21 mouse cellular contexts compared by ENCODE assay signal in the genomic region with DNA sequence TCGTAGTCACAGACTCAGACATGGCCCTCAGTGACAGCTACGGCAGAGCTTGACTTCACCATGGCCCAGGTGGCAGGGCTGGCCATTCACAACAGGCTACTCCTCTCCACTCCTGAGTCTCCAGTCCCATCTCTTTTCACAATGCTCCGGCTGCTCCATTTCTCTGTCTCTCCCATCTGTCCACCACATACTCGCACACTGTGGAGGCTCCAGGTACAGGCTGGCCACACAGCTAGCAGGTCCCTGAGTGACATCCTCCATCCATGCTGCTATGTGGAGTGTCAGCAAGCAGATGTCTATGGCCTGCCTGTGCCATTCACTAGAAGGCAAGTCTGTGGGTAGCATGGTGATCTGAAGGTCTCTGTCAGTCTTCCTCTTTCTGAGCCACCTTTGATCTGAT. TPM values are rescaled to one million over a fixed set of nuclear protein-coding genes. Genes with fewer than 3 reads are reported as not detected.
A peak's percentile ranks its signal among the peaks of the same experiment; 100 is the strongest.
DNase-seq lines count a peak whose midpoint lies in the region; ATAC-seq and TF ChIP-seq lines count a peak whose summit lies in the region.
"Had no signal": no experiment of that assay in that cellular context is flagged by ENCODE, and none has a peak within 500 bp of the region (broad histone marks: within the 10 kb centered on the region; RNA-seq: fewer than 3 reads in every experiment).

No protein-coding gene starts in this region.

- H3K4me2 ChIP-seq in liver, embryonic 14.5 days (ENCODE audit: low read depth): no peak overlapping the region
- H3K4me2 ChIP-seq in liver, postnatal 0 days (ENCODE audit: low read depth, low read length): no peak overlapping the region
- H3K4me2 ChIP-seq: forebrain, embryonic 13.5 days; hindbrain, embryonic 14.5 days; limb, embryonic 13.5 days; liver, embryonic 11.5 days; midbrain, embryonic 12.5 days had no signal

- no peak for TF ChIP-seq CTCF in liver, embryonic 14.5 days (IDR thresholded peaks at IDR 0.05; ENCODE audit: low read depth)
- no peak for TF ChIP-seq CTCF in liver, postnatal 0 days (IDR thresholded peaks at IDR 0.05; ENCODE audit: low read depth)
- no peak for TF ChIP-seq CTCF in kidney, adult 2 months (conservative IDR thresholded peaks at IDR 0.05; ENCODE audit: insufficient read depth, insufficient read length, low read depth, low read length)

- no peaks in the 10 kb centered on the region for H3K9me3 ChIP-seq in liver, embryonic 14.5 days (ENCODE audit: control insufficient read depth, low read length)
- H3K9me3 ChIP-seq in liver, postnatal 0 days (ENCODE audit: low read length): no peaks in the 10 kb centered on the region
- H3K9me3 ChIP-seq: forebrain, embryonic 13.5 days; limb, embryonic 13.5 days; megakaryocyte, embryonic 14.5 days; midbrain, embryonic 12.5 days had no signal

- no peak for TF ChIP-seq EP300 in liver, embryonic 14.5 days (IDR thresholded peaks at IDR 0.05; ENCODE audit: low read depth)
- no peak for TF ChIP-seq EP300 in liver, postnatal 0 days (IDR thresholded peaks at IDR 0.05; ENCODE audit: low read depth)

- TF ChIP-seq POLR2A in kidney, adult 2 months (IDR thresholded peaks at IDR 0.05; ENCODE audit: low read depth, low read length): no peak

- WGBS in liver, embryonic 14.5 days (ENCODE audit: insufficient replicate concordance): 92% methylated on average over 4 of the region's 4 CpGs
- 90% methylated on average over 4 of the region's 4 CpGs for WGBS in liver, postnatal 0 days (ENCODE audit: insufficient replicate concordance)
- WGBS in kidney, adult 2 months: 98% methylated on average over 4 of the region's 4 CpGs

- peaks cover 22% of the 10 kb centered on the region for H3K36me3 ChIP-seq in liver, embryonic 14.5 days (replicated peaks; ENCODE audit: control insufficient read depth, insufficient read depth, low read depth)
- peaks cover 28% of the 10 kb centered on the region for H3K36me3 ChIP-seq in liver, postnatal 0 days (replicated peaks; ENCODE audit: insufficient read depth, low read length)
- H3K36me3 ChIP-seq in kidney, adult 2 months (ENCODE audit: control insufficient read depth, insufficient read depth, low read length): peaks cover 9% of the 10 kb centered on the region; the same call in 1 of the 2 replicates

- no peak overlapping the region for H3K27ac ChIP-seq in liver, embryonic 14.5 days
- H3K27ac ChIP-seq in liver, postnatal 0 days (ENCODE audit: low read depth): no peak overlapping the region
- no peak overlapping the region for H3K27ac ChIP-seq in kidney, adult 2 months (ENCODE audit: insufficient read depth, low read depth, low read length)
- H3K27ac ChIP-seq: forebrain, embryonic 13.5 days; hindbrain, embryonic 14.5 days; limb, embryonic 13.5 days; midbrain, embryonic 12.5 days had no signal

- no peaks in the 10 kb centered on the region for H3K27me3 ChIP-seq in liver, embryonic 14.5 days (ENCODE audit: control insufficient read depth, insufficient read depth, low read length)
- H3K27me3 ChIP-seq in liver, postnatal 0 days (ENCODE audit: insufficient read depth, low read length): no peaks in the 10 kb centered on the region
- H3K27me3 ChIP-seq in kidney, adult 2 months (replicated peaks; ENCODE audit: control insufficient read depth, insufficient read depth, low read length): no peaks in the 10 kb centered on the region
- H3K27me3 ChIP-seq: forebrain, embryonic 13.5 days; limb, embryonic 13.5 days; megakaryocyte, embryonic 14.5 days; midbrain, embryonic 12.5 days had no signal

- no peak overlapping the region for H3K9ac ChIP-seq in liver, embryonic 14.5 days (replicated peaks)
- H3K9ac ChIP-seq in liver, postnatal 0 days (replicated peaks): no peak overlapping the region
- H3K9ac ChIP-seq: forebrain, embryonic 13.5 days; hindbrain, embryonic 14.5 days; limb, embryonic 13.5 days; midbrain, embryonic 12.5 days had no signal

- H3K4me1 ChIP-seq in liver, embryonic 14.5 days (replicated peaks; ENCODE audit: control insufficient read depth in 2 of 2, insufficient read depth in 2 of 2, low read length in 1 of 2): peaks cover 0 to 4% of the 10 kb centered on the region in 2 experiments; a peak in 2 of 4 replicates
- H3K4me1 ChIP-seq in liver, postnatal 0 days (ENCODE audit: insufficient read depth): no peaks in the 10 kb centered on the region
- H3K4me1 ChIP-seq in kidney, adult 2 months (ENCODE audit: control insufficient read depth, insufficient read depth, low read length): no peaks in the 10 kb centered on the region
- H3K4me1 ChIP-seq: limb, embryonic 13.5 days; megakaryocyte, embryonic 14.5 days; midbrain, embryonic 12.5 days had no signal

- DNase-seq in liver, embryonic 14.5 days (ENCODE audit: low read depth in 3 of 3, low spot score in 3 of 3): no peak
- no peak for DNase-seq in liver, postnatal 0 days
- peak; percentile 19 for DNase-seq in cerebellum, adult 11 months
- peak; percentile 17 for DNase-seq in cerebellum, adult 8-10 months
- DNase-seq in cerebellum, postnatal 25 days: peak; percentile 19 to 36
- DNase-seq in layer of hippocampus, postnatal 10 days (ENCODE audit: low spot score in 2 of 2): no peak
- no peak for DNase-seq in kidney, adult 2 months
- DNase-seq: adrenal gland, postnatal 14 days; gastrocnemius, postnatal 10 days; kidney, adult 18-20 months; kidney, postnatal 36 days; lung, adult 18-20 months; lung, postnatal 4 days had no signal

- no peak overlapping the region for H3K4me3 ChIP-seq in liver, embryonic 14.5 days (ENCODE audit: insufficient read depth in 1 of 2, low read depth in 2 of 2, low read length in 2 of 2)
- no peak overlapping the region for H3K4me3 ChIP-seq in liver, postnatal 0 days (ENCODE audit: low read depth, low read length)
- H3K4me3 ChIP-seq in kidney, adult 2 months (ENCODE audit: insufficient read depth, low read depth, low read length): no peak overlapping the region
- H3K4me3 ChIP-seq: forebrain, embryonic 13.5 days; limb, embryonic 13.5 days; megakaryocyte, embryonic 14.5 days; midbrain, embryonic 12.5 days had no signal

- ATAC-seq in liver, embryonic 14.5 days (ENCODE audit: insufficient read depth): 0 out of 2 replicates have a peak, but pooled peaks have one; percentile 16
- ATAC-seq in liver, postnatal 0 days: no peak
- ATAC-seq in CD4-positive, CD25-positive, alpha-beta regulatory T cell, adult 4 months: no peak
- ATAC-seq: forebrain, embryonic 13.5 days; lung, postnatal 0 days had no signal

RNA-seq across cellular contexts. Expression of a gene that starts 29.5 kb away (rescaled TPM):
- 12.2 and 15.3 TPM in 2 replicates for polyA plus RNA-seq in liver, embryonic 14.5 days (2012; rRNA removed)
- 35.2 and 36.8 TPM in 2 replicates for polyA plus RNA-seq in liver, embryonic 14.5 days (2014; fragmentation: Nextera tagmentation; extraction: Ambion mirVana)
- 16.0 and 17.1 TPM in 2 replicates for polyA plus RNA-seq in liver, postnatal 0 days (2015; fragmentation: Nextera tagmentation; extraction: Ambion mirVana)
- polyA plus RNA-seq in CD4-positive, CD25-positive, alpha-beta regulatory T cell, adult 4 months (2017; shearing (Covaris generic)): 10 to 100 TPM; 24.3 to 29.5 TPM
- total RNA-seq in layer of hippocampus, postnatal 10 days (2021): 10 to 100 TPM; 67.8 to 70.3 TPM
- 18.5 and 18.9 TPM in 2 replicates for polyA plus RNA-seq in kidney, adult 2 months (2012; rRNA removed)

RNA-seq across cellular contexts. Expression of a gene that starts 39.7 kb away (rescaled TPM):
- 7.6 and 9.2 TPM in 2 replicates for polyA plus RNA-seq in liver, embryonic 14.5 days (2012; rRNA removed)
- 18.6 and 19.5 TPM in 2 replicates for polyA plus RNA-seq in liver, embryonic 14.5 days (2014; fragmentation: Nextera tagmentation; extraction: Ambion mirVana)
- 9.4 and 10.1 TPM in 2 replicates for polyA plus RNA-seq in liver, postnatal 0 days (2015; fragmentation: Nextera tagmentation; extraction: Ambion mirVana)
- polyA plus RNA-seq in CD4-positive, CD25-positive, alpha-beta regulatory T cell, adult 4 months (2017; shearing (Covaris generic)): 10 to 100 TPM; 27.8 to 30.3 TPM
- 10 to 100 TPM; 17.4 to 23.2 TPM for total RNA-seq in layer of hippocampus, postnatal 10 days (2021)
- 4.5 and 4.6 TPM in 2 replicates for polyA plus RNA-seq in kidney, adult 2 months (2012; rRNA removed)

Comparison
In these comparisons a context has a peak if more than half of its experiments do, and no peak if none do; other contexts are left out.
1. DNase-seq: peak in cerebellum, adult 11 months (single experiment), cerebellum, adult 8-10 months (single experiment) and cerebellum, postnatal 25 days (2 of 2); none in liver, embryonic 14.5 days (0 of 3), liver, postnatal 0 days (single experiment), layer of hippocampus, postnatal 10 days (0 of 2) and kidney, adult 2 months (single experiment).